Mouse (Mus musculus): ENCODE measurements around the gene Mib2. TPM values are rescaled to one million over a fixed set of nuclear protein-coding genes. Genes with fewer than 3 reads are reported as not detected.

Mib2 gene
- polyA plus RNA-seq, 1 experiment from 2014 or later: 21.0 TPM

DNA sequence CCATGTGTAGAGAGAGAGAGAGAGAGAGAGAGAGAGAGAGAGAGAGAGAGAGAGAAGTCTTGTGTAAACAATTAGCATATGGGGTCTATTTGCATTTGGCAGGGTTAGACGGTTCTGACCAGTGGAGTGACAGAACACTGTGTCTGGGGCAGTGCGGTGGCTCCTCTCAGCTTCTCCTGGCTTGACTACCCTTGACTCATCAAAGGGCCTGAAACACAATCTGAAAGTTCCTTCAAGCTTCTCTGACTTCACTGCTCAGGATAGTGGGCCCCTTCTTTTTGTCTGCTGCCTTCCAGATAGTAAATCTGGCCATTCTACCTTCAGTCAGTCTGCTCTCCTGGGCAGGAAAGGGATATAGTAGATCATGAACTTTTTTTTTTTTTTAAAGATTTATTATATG, 62.2 kb downstream of the Mib2 start:
- DNase-seq (ENCODE audit: low spot score): peak; percentile 67
- Histone ChIP-seq H3K27me3 (ENCODE audit: insufficient read depth, low read length) (no peaks in the 10 kb centered on the region), H3K27ac (no peak overlapping the region), H3K4me1 (replicated peaks; ENCODE audit: insufficient read depth, low read length) (no peaks in the 10 kb centered on the region), H3K36me3 (ENCODE audit: insufficient read depth, low read length) (peaks cover 15% of the 10 kb centered on the region; the same call in 1 of the 2 replicates), H3K4me2 (ENCODE audit: low read length) (no peak overlapping the region), H3K9ac (ENCODE audit: low read depth, low read length) (no peak overlapping the region), H3K4me3 (replicated peaks; ENCODE audit: low read depth, low read length) (no peak overlapping the region), H3K9me3 (replicated peaks; ENCODE audit: low read length) (no peaks in the 10 kb centered on the region)
- 28% methylated on average over 2 of the region's 2 CpGs for WGBS
- no peak for TF ChIP-seq CTCF (IDR thresholded peaks at IDR 0.05; ENCODE audit: low read depth)
- peak; percentile 44; the same call in 1 of the 2 replicates for ATAC-seq (replicated peaks; ENCODE audit: low FRiP score, low read depth)

DNA sequence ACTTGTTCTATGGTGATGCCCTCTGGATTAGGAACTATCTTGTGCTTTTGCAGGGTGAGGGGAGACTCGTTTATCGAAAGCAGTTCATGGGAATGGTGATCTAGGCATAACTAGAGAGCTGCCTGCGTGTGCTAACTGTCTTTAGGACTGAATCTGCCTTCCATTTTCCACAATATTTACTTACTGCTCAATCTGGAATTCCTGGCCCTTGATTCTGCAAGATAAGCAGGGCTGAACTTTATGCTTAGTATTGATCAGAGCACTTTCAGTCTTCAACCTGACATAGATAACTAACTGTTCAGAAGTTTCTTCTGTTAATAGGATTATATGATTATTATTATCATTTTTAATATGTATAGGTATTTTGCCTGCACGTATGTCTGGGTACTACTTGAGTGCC, 63.9 kb downstream of the Mib2 start:
- Histone ChIP-seq H3K4me2 (ENCODE audit: low read length) (no peak overlapping the region), H3K4me1 (replicated peaks; ENCODE audit: insufficient read depth, low read length) (no peaks in the 10 kb centered on the region), H3K4me3 (replicated peaks; ENCODE audit: low read depth, low read length) (no peak overlapping the region), H3K9ac (ENCODE audit: low read depth, low read length) (no peak overlapping the region), H3K27ac (no peak overlapping the region), H3K36me3 (ENCODE audit: insufficient read depth, low read length) (peaks cover 4% of the 10 kb centered on the region; the same call in 1 of the 2 replicates), H3K9me3 (replicated peaks; ENCODE audit: low read length) (no peaks in the 10 kb centered on the region), H3K27me3 (ENCODE audit: insufficient read depth, low read length) (no peaks in the 10 kb centered on the region)
- no peak for TF ChIP-seq CTCF (IDR thresholded peaks at IDR 0.05; ENCODE audit: low read depth)
- DNase-seq (ENCODE audit: low spot score) (no peak), ATAC-seq (replicated peaks; ENCODE audit: low FRiP score, low read depth) (no peak)
- 89% methylated on average over 4 of the region's 4 CpGs for WGBS

Other genes starting within 250 kb of the Mib2 start
- 6.5 and 7.3 TPM in 2 replicates for gene Tmem52, start 200.1 kb downstream of the Mib2 start, polyA plus RNA-seq (2015; fragmentation: Nextera tagmentation; extraction: Ambion mirVana)
- 376 and 406 TPM in 2 replicates for gene Gnb1, start 177.8 kb downstream of the Mib2 start, polyA plus RNA-seq (2015; fragmentation: Nextera tagmentation; extraction: Ambion mirVana)
- 76.8 and 83.0 TPM in 2 replicates for gene Nadk, start 106.8 kb downstream of the Mib2 start, polyA plus RNA-seq (2015; fragmentation: Nextera tagmentation; extraction: Ambion mirVana)
- gene Slc35e2, start 67.8 kb downstream of the Mib2 start, polyA plus RNA-seq (2015; fragmentation: Nextera tagmentation; extraction: Ambion mirVana): 6.4 and 6.6 TPM in 2 replicates
- gene Cdk11b, start 44.3 kb downstream of the Mib2 start, polyA plus RNA-seq (2015; fragmentation: Nextera tagmentation; extraction: Ambion mirVana): 60.0 and 65.4 TPM in 2 replicates
- not detected in 2 replicates for gene Gm10563, start 23.8 kb downstream of the Mib2 start, polyA plus RNA-seq (2015; fragmentation: Nextera tagmentation; extraction: Ambion mirVana)
- gene Mmp23, start 15.8 kb downstream of the Mib2 start, polyA plus RNA-seq (2015; fragmentation: Nextera tagmentation; extraction: Ambion mirVana): 77.2 and 80.3 TPM in 2 replicates
- 9.1 and 12.1 TPM in 2 replicates for gene Fndc10, start 25.1 kb upstream of the Mib2 start, polyA plus RNA-seq (2015; fragmentation: Nextera tagmentation; extraction: Ambion mirVana)
- 151 and 159 TPM in 2 replicates for gene Ssu72, start 35.6 kb upstream of the Mib2 start, polyA plus RNA-seq (2015; fragmentation: Nextera tagmentation; extraction: Ambion mirVana)
- 0.47 and 0.68 TPM in 2 replicates for gene Tmem240, start 65.6 kb upstream of the Mib2 start, polyA plus RNA-seq (2015; fragmentation: Nextera tagmentation; extraction: Ambion mirVana)
- 92.1 and 92.2 TPM in 2 replicates for gene Atad3a, start 91.9 kb upstream of the Mib2 start, polyA plus RNA-seq (2015; fragmentation: Nextera tagmentation; extraction: Ambion mirVana)
- 14.8 and 16.4 TPM in 2 replicates for gene Vwa1, start 105.5 kb upstream of the Mib2 start, polyA plus RNA-seq (2015; fragmentation: Nextera tagmentation; extraction: Ambion mirVana)
- gene Tmem88b, start 116.7 kb upstream of the Mib2 start, polyA plus RNA-seq (2015; fragmentation: Nextera tagmentation; extraction: Ambion mirVana): 0.16 and 0.22 TPM in 2 replicates
- gene Ankrd65, start 121.2 kb upstream of the Mib2 start, polyA plus RNA-seq (2015; fragmentation: Nextera tagmentation; extraction: Ambion mirVana): 0.28 and 0.29 TPM in 2 replicates
- gene Mrpl20, start 133.7 kb upstream of the Mib2 start, polyA plus RNA-seq (2015; fragmentation: Nextera tagmentation; extraction: Ambion mirVana): 283 and 294 TPM in 2 replicates
- 103 and 109 TPM in 2 replicates for gene Ccnl2, start 143.3 kb upstream of the Mib2 start, polyA plus RNA-seq (2015; fragmentation: Nextera tagmentation; extraction: Ambion mirVana)
- gene Aurkaip1, start 162.1 kb upstream of the Mib2 start, polyA plus RNA-seq (2015; fragmentation: Nextera tagmentation; extraction: Ambion mirVana): 169 and 171 TPM in 2 replicates
- 100 and 111 TPM in 2 replicates for gene Mxra8, start 170.5 kb upstream of the Mib2 start, polyA plus RNA-seq (2015; fragmentation: Nextera tagmentation; extraction: Ambion mirVana)
- gene Dvl1, start 178.2 kb upstream of the Mib2 start, polyA plus RNA-seq (2015; fragmentation: Nextera tagmentation; extraction: Ambion mirVana): 9.9 and 16.6 TPM in 2 replicates
- 0.18 TPM in 2 replicates for gene Tas1r3, start 194.2 kb upstream of the Mib2 start, polyA plus RNA-seq (2015; fragmentation: Nextera tagmentation; extraction: Ambion mirVana)
- gene Cptp, start 200.2 kb upstream of the Mib2 start, polyA plus RNA-seq (2015; fragmentation: Nextera tagmentation; extraction: Ambion mirVana): 14.8 and 17.2 TPM in 2 replicates
- 40.3 and 45.7 TPM in 2 replicates for gene Ints11, start 200.3 kb upstream of the Mib2 start, polyA plus RNA-seq (2015; fragmentation: Nextera tagmentation; extraction: Ambion mirVana)
- 33.8 and 38.0 TPM in 2 replicates for gene Pusl1, start 222.6 kb upstream of the Mib2 start, polyA plus RNA-seq (2015; fragmentation: Nextera tagmentation; extraction: Ambion mirVana)
- gene Acap3, start 222.6 kb upstream of the Mib2 start, polyA plus RNA-seq (2015; fragmentation: Nextera tagmentation; extraction: Ambion mirVana): 8.2 and 8.4 TPM in 2 replicates

All from kidney, postnatal 0 days (tissue).